Comparison of ENCODE assay signal across 8 mouse cellular contexts in the genomic region with DNA sequence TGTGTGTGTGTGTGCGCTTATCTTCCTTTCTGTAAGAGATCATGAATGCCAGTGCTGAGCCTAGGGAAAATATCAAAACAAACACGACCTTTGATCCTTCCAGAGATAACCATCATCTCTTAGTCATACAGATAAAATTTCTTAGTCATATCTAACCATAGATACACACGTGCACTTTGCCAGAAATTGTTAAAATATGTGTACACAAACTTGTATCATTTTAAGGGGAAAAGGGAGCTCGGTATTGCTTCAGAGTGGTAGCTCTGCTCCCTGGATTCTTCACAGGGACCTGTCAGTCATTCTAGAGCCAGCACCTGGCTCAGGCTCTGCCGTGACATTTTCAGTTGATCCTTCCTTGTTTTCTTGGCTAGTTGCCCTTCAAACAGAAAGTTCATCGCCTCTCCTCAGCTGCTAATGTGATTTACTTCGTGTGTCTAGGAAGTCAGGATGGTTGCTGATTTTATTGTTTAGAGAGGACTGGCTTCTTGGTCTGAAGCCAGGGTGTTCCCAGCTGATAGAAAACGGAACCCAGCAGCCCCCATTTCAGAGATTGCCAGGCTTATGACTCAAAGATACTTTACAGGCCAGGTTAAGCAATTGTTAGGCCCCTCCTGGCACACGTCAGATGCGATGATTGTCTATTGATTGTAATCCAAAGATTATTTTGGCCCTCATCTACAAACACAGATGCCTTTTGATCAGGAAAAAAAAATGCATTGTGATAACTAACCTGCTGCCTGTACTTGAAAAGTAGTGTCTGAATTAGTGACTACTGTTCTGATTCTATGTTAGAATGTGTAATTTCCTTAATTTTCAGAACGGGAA. TPM values are rescaled to one million over a fixed set of nuclear protein-coding genes. Genes with fewer than 3 reads are reported as not detected.
A peak's percentile ranks its signal among the peaks of the same experiment; 100 is the strongest.
DNase-seq lines count a peak whose midpoint lies in the region; ATAC-seq and TF ChIP-seq lines count a peak whose summit lies in the region.

No protein-coding gene starts in this region.

- peaks cover 60% of the 10 kb centered on the region for H3K4me1 ChIP-seq in forebrain, embryonic 15.5 days
- H3K4me1 ChIP-seq in forebrain, embryonic 10.5 days = peaks cover 36% of the 10 kb centered on the region
- peaks cover 3% of the 10 kb centered on the region; the same call in 1 of the 2 replicates for H3K4me1 ChIP-seq in intestine, postnatal 0 days (replicated peaks; ENCODE audit: control insufficient read depth, insufficient read depth, low read length)

- DNase-seq in forebrain, embryonic 10.5 days (ENCODE audit: extremely low spot score, low spot score) = no peak
- DNase-seq in adrenal gland, adult 8-10 months = peak; percentile 38
- DNase-seq in gastrocnemius, postnatal 36 days = peak; percentile 18 to 34
- peak; percentile 59 to 61 for DNase-seq in lung, postnatal 4 days
- no peak for DNase-seq in layer of hippocampus, postnatal 14 days (ENCODE audit: low spot score in 2 of 2)
- DNase-seq in ovary, postnatal 10 days (ENCODE audit: low spot score) = no peak

- no peaks in the 10 kb centered on the region for H3K27me3 ChIP-seq in forebrain, embryonic 15.5 days
- H3K27me3 ChIP-seq in forebrain, embryonic 10.5 days (ENCODE audit: poor library complexity, severe bottlenecking) = no peaks in the 10 kb centered on the region
- no peaks in the 10 kb centered on the region for H3K27me3 ChIP-seq in intestine, postnatal 0 days (replicated peaks; ENCODE audit: control insufficient read depth, insufficient read depth, low read length)

- WGBS in forebrain, embryonic 15.5 days = 46% methylated on average over 11 of the region's 11 CpGs
- WGBS in forebrain, embryonic 10.5 days = 72% methylated on average over 11 of the region's 11 CpGs
- 13% methylated on average over 11 of the region's 11 CpGs for WGBS in intestine, postnatal 0 days

- no peaks in the 10 kb centered on the region for H3K9me3 ChIP-seq in forebrain, embryonic 15.5 days
- no peaks in the 10 kb centered on the region for H3K9me3 ChIP-seq in forebrain, embryonic 10.5 days
- H3K9me3 ChIP-seq in intestine, postnatal 0 days (ENCODE audit: control insufficient read depth) = no peaks in the 10 kb centered on the region

- no peaks in the 10 kb centered on the region for H3K36me3 ChIP-seq in forebrain, embryonic 15.5 days
- H3K36me3 ChIP-seq in forebrain, embryonic 10.5 days (replicated peaks) = no peaks in the 10 kb centered on the region
- H3K36me3 ChIP-seq in intestine, postnatal 0 days (ENCODE audit: control insufficient read depth, insufficient read depth) = no peaks in the 10 kb centered on the region

- H3K9ac ChIP-seq in forebrain, embryonic 15.5 days (replicated peaks) = no peak overlapping the region
- no peak overlapping the region for H3K9ac ChIP-seq in intestine, postnatal 0 days (ENCODE audit: low read depth, low read length)

- ATAC-seq in forebrain, embryonic 15.5 days (replicated peaks) = no peak
- peak; percentile 82 for ATAC-seq in intestine, postnatal 0 days

- intact Hi-C loops in gastrocnemius, postnatal 36 days (cut with DNase I) = no loop called here

- no peak overlapping the region for H3K4me3 ChIP-seq in forebrain, embryonic 15.5 days
- no peak overlapping the region for H3K4me3 ChIP-seq in forebrain, embryonic 10.5 days
- peak overlapping the region; percentile 10; the same call in 1 of the 2 replicates for H3K4me3 ChIP-seq in intestine, postnatal 0 days (ENCODE audit: low read depth, low read length)

- H3K27ac ChIP-seq in forebrain, embryonic 15.5 days (replicated peaks) = peak overlapping the region; percentile 41
- no peak overlapping the region for H3K27ac ChIP-seq in forebrain, embryonic 10.5 days
- H3K27ac ChIP-seq in intestine, postnatal 0 days (ENCODE audit: low read depth, low read length) = peak overlapping the region; percentile 57

- H3K4me2 ChIP-seq in forebrain, embryonic 15.5 days (replicated peaks) = no peak overlapping the region
- peak overlapping the region; percentile 51 for H3K4me2 ChIP-seq in intestine, postnatal 0 days (replicated peaks; ENCODE audit: low read depth)

- TF ChIP-seq CTCF in intestine, postnatal 0 days (IDR thresholded peaks at IDR 0.05; ENCODE audit: low read depth) = no peak

RNA-seq across cellular contexts. Expression of gene Bach2, which starts 49.6 kb away (rescaled TPM):
- polyA plus RNA-seq in forebrain, embryonic 15.5 days (2015; fragmentation: Nextera tagmentation; extraction: Ambion mirVana) = 33.8 and 34.9 TPM in 2 replicates
- polyA plus RNA-seq in forebrain, embryonic 10.5 days (2016; fragmentation: Nextera tagmentation; extraction: Ambion mirVana) = 7.1 and 7.3 TPM in 2 replicates
- total RNA-seq in adrenal gland, adult 8-10 months (2022) = 1 to 10 TPM; 2.8 to 3.3 (median 3.0) TPM
- total RNA-seq in gastrocnemius, postnatal 36 days (2021) = 1 to 10 TPM; 2.1 to 3.9 TPM
- polyA plus RNA-seq in intestine, postnatal 0 days (2015; fragmentation: Nextera tagmentation; extraction: Ambion mirVana) = 1.1 and 1.4 TPM in 2 replicates
- 10 to 100 TPM; 22.2 to 24.9 TPM for total RNA-seq in layer of hippocampus, postnatal 14 days (2021)

Comparison
In these comparisons a context has a peak if more than half of its experiments do, and no peak if none do; other contexts are left out.
1. DNase-seq: peak in adrenal gland, adult 8-10 months (single experiment), gastrocnemius, postnatal 36 days (2 of 2) and lung, postnatal 4 days (2 of 2); none in forebrain, embryonic 10.5 days (single experiment), layer of hippocampus, postnatal 14 days (0 of 2) and ovary, postnatal 10 days (single experiment).
2. RNA of gene Bach2, which starts 49.6 kb away (total RNA-seq): 22.2 to 24.9 TPM in layer of hippocampus, postnatal 14 days; 2.1 to 3.9 TPM in gastrocnemius, postnatal 36 days and 2.8 to 3.3 TPM in adrenal gland, adult 8-10 months; every median in the first group is over 4 times any median in the second.